Mouse (Mus musculus) left cerebral cortex, adult 8-10 months (tissue): ENCODE data around the gene March10. TPM values are rescaled to one million over a fixed set of nuclear protein-coding genes. Genes with fewer than 3 reads are reported as not detected.

Experiments
- DNase-seq, 2 experiments: peaks; one replicate each; pipeline ENCODE4 v3.0.0; 2022; ENCODE audit warnings: low spot score in 2 of 2
- total RNA-seq, 4 experiments: library from RNA; stranded (reverse); gene quantifications; 2 replicates each; pipeline ENCODE4 v1.2.4; 2022

Gene March10
- total RNA-seq, 4 experiments from 2014 or later = 3.2 to 4.1 (median 3.9) TPM

GRCm38 (mm10) chr11:105313633-105314014 is 142.9 kb downstream of the March10 start:
- DNase-seq = no peak

GRCm38 (mm10) chr11:105312972-105313632 is 143.4 kb downstream of the March10 start:
- no peak for DNase-seq

- no peak for DNase-seq
These were observed 144.1 kb downstream of the March10 start for GRCm38 (mm10) chr11:105312311-105312942.

- no peak for DNase-seq
These were observed 145.1 kb downstream of the March10 start for GRCm38 (mm10) chr11:105311291-105311975.

Other genes with a start within 250 kb of the March10 start
- 10 to 100 TPM in 1 of 4 experiments, 1 to 10 TPM in 3; 8.1 to 13.8 (median 9.4) TPM for gene Mrc2, start 164.1 kb downstream of the March10 start, total RNA-seq
- 100 to 1,000 TPM; 209 to 233 (median 215) TPM for gene Tanc2, start 133.3 kb upstream of the March10 start, total RNA-seq